Mouse (Mus musculus) gastrocnemius, postnatal 4 days (tissue): ENCODE measurements around the gene Crb3. TPM values are rescaled to one million over a fixed set of nuclear protein-coding genes. Genes with fewer than 3 reads are reported as not detected.
A peak's percentile ranks its signal among the peaks of the same experiment; 100 is the strongest.

ENCODE experiments used
- DNase-seq, 2 experiments: peaks; one replicate each; pipeline ENCODE4 v3.0.0; 2021 to 2022; ENCODE audit warnings: low spot score in 2 of 2, mixed read lengths in 2 of 2
- total RNA-seq, 2 experiments: library from RNA; stranded (reverse); gene quantifications; 2 replicates each; pipeline ENCODE4 v1.2.3; 2021

Crb3 gene
- total RNA-seq, 2 experiments from 2014 or later, result 0.49 to 0.67 TPM

- DNase-seq, result peak in 1 of 2 experiments; percentile 22
Measured at GRCm38 (mm10) chr17:57105181-57106034, 46.5 kb downstream of the Crb3 start, which contains the start of gene Tnfsf9. Tnfsf9 (plus strand) TSS chr17:57105325.

GRCm38 (mm10) chr17:57106035-57106368 is 47.1 kb downstream of the Crb3 start:
- DNase-seq, result no peak

- DNase-seq, result no peak
Measured at GRCm38 (mm10) chr17:57107064-57107463, 48.2 kb downstream of the Crb3 start.

- DNase-seq, result no peak
Measured at GRCm38 (mm10) chr17:57108040-57108665, 49.2 kb downstream of the Crb3 start.

- no peak for DNase-seq
Measured at GRCm38 (mm10) chr17:57108666-57109171, 49.8 kb downstream of the Crb3 start.

GRCm38 (mm10) chr17:57110005-57110404 is 51.1 kb downstream of the Crb3 start:
- no peak for DNase-seq

- no peak for DNase-seq
Measured at GRCm38 (mm10) chr17:57112768-57113474, 54.0 kb downstream of the Crb3 start.

Other genes starting within 250 kb of the Crb3 start
- gene Rfx2, start 228.1 kb upstream of the Crb3 start, total RNA-seq, result 10 to 100 TPM in 1 of 2 experiments, 1 to 10 TPM in 1; 8.2 to 10.6 TPM
- not detected for gene Acsbg2, start 184.7 kb upstream of the Crb3 start, total RNA-seq
- gene 1700061G19Rik, start 183.6 kb upstream of the Crb3 start, total RNA-seq, result not detected
- gene Mllt1, start 123.7 kb upstream of the Crb3 start, total RNA-seq, result 10 to 100 TPM; 23.9 to 27.2 TPM
- not detected for gene Acer1, start 77.0 kb upstream of the Crb3 start, total RNA-seq
- gene Clpp, start 68.8 kb upstream of the Crb3 start, total RNA-seq, result 10 to 100 TPM; 35.6 to 41.4 TPM
- gene Alkbh7, start 61.8 kb upstream of the Crb3 start, total RNA-seq, result 10 to 100 TPM; 36.6 to 37.0 TPM
- gene Pspn, start 59.1 kb upstream of the Crb3 start, total RNA-seq, result not detected
- 10 to 100 TPM; 31.9 to 34.9 TPM for gene Gtf2f1, start 47.8 kb upstream of the Crb3 start, total RNA-seq
- gene Gm17949, start 47.6 kb upstream of the Crb3 start, total RNA-seq, result not detected
- 10 to 100 TPM; 87.0 to 87.7 TPM for gene Khsrp, start 27.6 kb upstream of the Crb3 start, total RNA-seq
- not detected for gene Slc25a41, start 17.5 kb upstream of the Crb3 start, total RNA-seq
- gene Slc25a23, start 758 bp downstream of the Crb3 start, total RNA-seq, result 10 to 100 TPM; 35.5 to 35.7 TPM
- gene Dennd1c, start 19.4 kb downstream of the Crb3 start, total RNA-seq, result 1 to 10 TPM; 2.1 TPM
- gene Tubb4a, start 28.7 kb downstream of the Crb3 start, total RNA-seq, result 1 to 10 TPM; 4.0 to 4.8 TPM
- 1 to 10 TPM; 1.3 to 1.4 TPM for gene Tnfsf9, start 46.2 kb downstream of the Crb3 start, total RNA-seq
- gene Cd70, start 90.7 kb downstream of the Crb3 start, total RNA-seq, result not detected
- gene Tnfsf14, start 135.1 kb downstream of the Crb3 start, total RNA-seq, result not detected
- 10 to 100 TPM in 1 of 2 experiments, 1 to 10 TPM in 1; 5.3 to 19.8 TPM for gene C3, start 169.0 kb downstream of the Crb3 start, total RNA-seq
- 10 to 100 TPM; 24.8 to 25.6 TPM for gene Gpr108, start 189.3 kb downstream of the Crb3 start, total RNA-seq
- 10 to 100 TPM; 61.0 to 81.5 TPM for gene Trip10, start 190.3 kb downstream of the Crb3 start, total RNA-seq
- 1 to 10 TPM; 2.1 to 3.4 TPM for gene Vav1, start 220.0 kb downstream of the Crb3 start, total RNA-seq